Mouse (Mus musculus) forebrain, embryonic 16.5 days (tissue): ENCODE data around the gene P2ry10. TPM values are rescaled to one million over a fixed set of nuclear protein-coding genes. Genes with fewer than 3 reads are reported as not detected.
"Not testable (repeated sequence)": the region's sequence is repeated elsewhere in the genome, so short reads cannot be mapped to it uniquely, and the experiment has no call there.

Experiments used
- ATAC-seq: fragments of 200-750 bp; cut with Nextera tagmentation; 2 replicates; pipeline ENCODE4 v1.8.0; 2017; ENCODE audit warnings: mild to moderate bottlenecking, moderate library complexity
- H3K27ac ChIP-seq: fragments of 300-500 bp; sonication (generic); 2 replicates; pipeline ENCODE4 v1.5.1; 2014; ENCODE audit warnings: low read length, control low read depth
- H3K27me3 ChIP-seq: fragments of 300-500 bp; sonication (generic); replicated peaks from 2 replicates; pipeline ENCODE4 v1.6.1; 2014; ENCODE audit warnings: low read length; ENCODE audit not compliant: control insufficient read depth, insufficient read depth
- H3K36me3 ChIP-seq: fragments of 300-500 bp; sonication (generic); 2 replicates; pipeline ENCODE4 v1.6.1; 2014; ENCODE audit not compliant: control insufficient read depth, insufficient read depth
- H3K4me1 ChIP-seq: fragments of 300-500 bp; sonication (generic); replicated peaks from 2 replicates; pipeline ENCODE4 v1.6.1; 2014; ENCODE audit warnings: low read length; ENCODE audit not compliant: control insufficient read depth, insufficient read depth
- H3K4me2 ChIP-seq: fragments of 300-500 bp; sonication (generic); 2 replicates; pipeline ENCODE4 v1.6.1; 2014; ENCODE audit warnings: mild to moderate bottlenecking, low read length, control low read depth
- H3K4me3 ChIP-seq: fragments of 300-500 bp; sonication (generic); replicated peaks from 2 replicates; pipeline ENCODE4 v1.5.1; 2014; ENCODE audit warnings: mild to moderate bottlenecking, low read length, control low read depth
- H3K9ac ChIP-seq: fragments of 300-500 bp; sonication (generic); replicated peaks from 2 replicates; pipeline ENCODE4 v1.6.1; 2014; ENCODE audit warnings: low read depth, low read length, control low read depth
- H3K9me3 ChIP-seq: fragments of 300-500 bp; sonication (generic); 2 replicates; pipeline ENCODE4 v1.6.1; 2016; ENCODE audit warnings: low read length; ENCODE audit not compliant: control insufficient read depth
- WGBS: fragments of 180-500 bp; shearing (Covaris S2); extraction: QIAGEN DNeasy Blood & Tissue Kit; methylation state at CpG from one replicate; pipeline ENCODE4 v1.1.7; 2014; 5-methylcytosine and 5-hydroxymethylcytosine counted together
- polyA plus RNA-seq: library from polyadenylated mRNA; unstranded; fragments of >200 nt; fragmentation: Nextera tagmentation; extraction: Ambion mirVana; gene quantifications from 2 replicates; pipeline ENCODE4 v1.2.1, GENCODE M21; 2015

Gene P2ry10
- polyA plus RNA-seq: not detected in 2 replicates

DNA sequence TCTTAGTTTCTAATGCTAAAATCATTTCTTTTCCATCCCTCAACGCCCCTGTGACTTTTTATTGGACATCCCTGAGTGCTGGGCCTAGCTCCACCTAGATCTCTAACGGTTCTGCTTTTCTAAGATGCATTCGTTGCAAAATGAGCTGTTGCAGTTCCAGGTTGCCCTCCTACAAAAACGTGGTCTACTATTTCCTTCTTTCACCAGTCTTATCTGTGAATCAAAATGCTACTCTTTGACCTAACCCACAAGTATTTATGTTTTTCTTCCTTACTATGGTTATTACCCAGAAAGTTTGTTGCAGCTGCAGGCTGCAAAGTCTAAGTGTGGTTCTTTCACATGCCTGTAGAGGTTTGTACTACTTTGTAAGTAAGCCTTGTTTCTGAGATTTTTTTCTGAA is at the start of gene P2ry10:
Gene P2ry10 (plus strand): TSS at position 316 of the 400 bp plus-strand sequence.
- no peak for ATAC-seq
- no peak within 1 kb of the TSS for H3K4me3 ChIP-seq
- no peaks in the 10 kb centered on the region for H3K9me3 ChIP-seq
- no peaks in the 10 kb centered on the region for H3K4me1 ChIP-seq
- no peaks in the 10 kb centered on the region for H3K36me3 ChIP-seq
- H3K27ac ChIP-seq: no peak within 1 kb of the TSS
- H3K27me3 ChIP-seq: no peaks in the 10 kb centered on the region
- 68% methylated on average over 4 of the region's 4 CpGs for WGBS
- no peak within 1 kb of the TSS for H3K4me2 ChIP-seq
- H3K9ac ChIP-seq: no peak within 1 kb of the TSS

GRCm38 (mm10) chrX:107039146-107039545 is 49.1 kb upstream of the P2ry10 start:
- H3K27me3 ChIP-seq: no peaks in the 10 kb centered on the region
- no peak overlapping the region for H3K4me2 ChIP-seq
- no peak overlapping the region for H3K9ac ChIP-seq
- ATAC-seq: no peak
- H3K9me3 ChIP-seq: no peaks in the 10 kb centered on the region
- H3K27ac ChIP-seq: no peak overlapping the region
- no peaks in the 10 kb centered on the region for H3K36me3 ChIP-seq
- no peaks in the 10 kb centered on the region for H3K4me1 ChIP-seq
- H3K4me3 ChIP-seq: no peak overlapping the region

DNA sequence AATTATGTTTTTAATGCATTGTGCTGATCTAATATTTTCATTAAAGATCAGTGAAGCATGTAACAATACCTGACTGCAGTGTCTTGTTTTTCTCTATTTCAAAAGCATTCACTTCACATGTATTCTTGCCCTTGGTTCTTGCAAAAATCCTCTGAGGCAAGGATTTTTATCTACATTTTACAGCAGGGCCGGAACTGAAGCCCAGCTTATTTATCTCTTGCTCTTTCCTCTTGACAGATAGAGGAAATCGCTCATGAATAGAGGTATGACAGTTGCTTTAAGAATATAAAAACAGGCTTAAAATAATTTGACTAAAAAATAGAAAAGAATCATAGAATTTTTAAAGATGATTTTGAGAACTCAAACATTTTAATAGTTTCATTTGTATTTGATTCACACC is 48.7 kb upstream of the P2ry10 start:
- Histone ChIP-seq H3K9me3 (no peaks in the 10 kb centered on the region), H3K27me3 (no peaks in the 10 kb centered on the region), H3K27ac (no peak overlapping the region), H3K36me3 (no peaks in the 10 kb centered on the region), H3K4me1 (no peaks in the 10 kb centered on the region), H3K9ac (no peak overlapping the region), H3K4me3 (no peak overlapping the region), H3K4me2 (no peak overlapping the region)
- WGBS: 70% methylated on average over 2 of the region's 2 CpGs
- ATAC-seq: no peak

DNA sequence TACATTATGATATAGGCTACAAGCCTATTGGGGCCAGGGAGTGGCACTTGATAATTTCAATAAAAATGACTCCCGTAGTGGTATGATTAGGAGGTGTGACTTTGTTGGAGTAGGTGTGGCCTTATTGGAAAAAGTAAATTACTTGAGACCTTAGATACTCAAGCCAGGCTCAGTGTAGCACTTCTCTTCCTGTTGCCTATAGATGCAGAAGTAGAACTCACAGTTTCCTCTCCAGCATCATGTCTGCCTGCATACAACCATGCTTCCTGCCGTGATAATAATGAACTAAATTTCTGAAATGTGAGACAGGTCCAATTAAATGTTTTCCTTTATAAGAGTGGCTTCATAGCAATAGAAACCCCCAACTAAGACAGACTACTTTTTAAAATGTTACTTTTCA is 45.9 kb upstream of the P2ry10 start:
- WGBS: 90% methylated on average over 2 of the region's 2 CpGs
- H3K9me3 ChIP-seq: no peaks in the 10 kb centered on the region
- no peak overlapping the region for H3K27ac ChIP-seq
- H3K4me2 ChIP-seq: no peak overlapping the region
- H3K36me3 ChIP-seq: no peaks in the 10 kb centered on the region
- no peak overlapping the region for H3K9ac ChIP-seq
- H3K4me1 ChIP-seq: no peaks in the 10 kb centered on the region
- no peak overlapping the region for H3K4me3 ChIP-seq
- no peak for ATAC-seq
- no peaks in the 10 kb centered on the region for H3K27me3 ChIP-seq

GRCm38 (mm10) chrX:107083407-107083806 is 4.9 kb upstream of the P2ry10 start:
- not testable (repeated sequence) for H3K4me1 ChIP-seq, H3K36me3 ChIP-seq, H3K27ac ChIP-seq, H3K9ac ChIP-seq, H3K4me3 ChIP-seq, H3K4me2 ChIP-seq, H3K9me3 ChIP-seq, H3K27me3 ChIP-seq, ATAC-seq
- WGBS: 100% methylated on average over 2 of the region's 2 CpGs

GRCm38 (mm10) chrX:107084320-107084719 is 4.0 kb upstream of the P2ry10 start:
- Histone ChIP-seq H3K4me3 (no peak overlapping the region), H3K27ac (no peak overlapping the region), H3K9ac (no peak overlapping the region), H3K27me3 (no peaks in the 10 kb centered on the region), H3K4me1 (no peaks in the 10 kb centered on the region), H3K4me2 (no peak overlapping the region), H3K36me3 (no peaks in the 10 kb centered on the region), H3K9me3 (no peaks in the 10 kb centered on the region)
- ATAC-seq: no peak

- Histone ChIP-seq H3K36me3 (no peaks in the 10 kb centered on the region), H3K4me1 (no peaks in the 10 kb centered on the region), H3K4me3 (no peak overlapping the region), H3K4me2 (no peak overlapping the region), H3K27ac (no peak overlapping the region), H3K27me3 (no peaks in the 10 kb centered on the region), H3K9ac (no peak overlapping the region), H3K9me3 (no peaks in the 10 kb centered on the region)
- WGBS: 88% methylated on average over 5 of the region's 5 CpGs
- ATAC-seq: no peak
Measured at GRCm38 (mm10) chrX:107089131-107089530, 839 bp downstream of the P2ry10 start.

- 61% methylated on average over 1 of the region's 1 CpGs for WGBS
- H3K4me3 ChIP-seq: no peak overlapping the region
- H3K4me1 ChIP-seq: no peaks in the 10 kb centered on the region
- no peaks in the 10 kb centered on the region for H3K36me3 ChIP-seq
- H3K27me3 ChIP-seq: no peaks in the 10 kb centered on the region
- no peak for ATAC-seq
- no peaks in the 10 kb centered on the region for H3K9me3 ChIP-seq
- H3K4me2 ChIP-seq: no peak overlapping the region
- H3K27ac ChIP-seq: no peak overlapping the region
- no peak overlapping the region for H3K9ac ChIP-seq
Measured at GRCm38 (mm10) chrX:107089930-107090329, 1.6 kb downstream of the P2ry10 start.

DNA sequence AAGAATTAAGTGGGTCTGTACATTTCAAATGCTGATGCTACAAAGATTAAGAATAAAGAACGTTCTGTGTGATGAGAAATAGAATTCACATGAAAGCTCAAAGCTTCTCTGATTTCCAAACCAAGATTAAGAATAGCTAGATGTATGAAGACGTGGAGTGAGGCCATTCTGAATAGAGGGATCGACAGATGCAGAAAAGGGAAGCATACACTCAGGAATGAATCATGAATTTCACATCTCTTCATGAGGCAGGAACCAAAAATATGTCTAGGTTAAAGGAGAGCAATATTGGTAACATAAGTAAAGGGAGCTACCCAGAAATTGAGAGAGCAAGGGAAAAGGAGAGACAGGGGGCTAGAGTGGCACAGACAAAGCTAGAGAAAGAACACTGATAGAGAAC is 7.3 kb downstream of the P2ry10 start:
- H3K36me3 ChIP-seq: no peaks in the 10 kb centered on the region
- no peak overlapping the region for H3K4me3 ChIP-seq
- no peak overlapping the region for H3K4me2 ChIP-seq
- no peaks in the 10 kb centered on the region for H3K9me3 ChIP-seq
- H3K27ac ChIP-seq: no peak overlapping the region
- ATAC-seq: no peak
- no peaks in the 10 kb centered on the region for H3K4me1 ChIP-seq
- WGBS: 68% methylated on average over 3 of the region's 3 CpGs
- H3K27me3 ChIP-seq: no peaks in the 10 kb centered on the region
- H3K9ac ChIP-seq: no peak overlapping the region

DNA sequence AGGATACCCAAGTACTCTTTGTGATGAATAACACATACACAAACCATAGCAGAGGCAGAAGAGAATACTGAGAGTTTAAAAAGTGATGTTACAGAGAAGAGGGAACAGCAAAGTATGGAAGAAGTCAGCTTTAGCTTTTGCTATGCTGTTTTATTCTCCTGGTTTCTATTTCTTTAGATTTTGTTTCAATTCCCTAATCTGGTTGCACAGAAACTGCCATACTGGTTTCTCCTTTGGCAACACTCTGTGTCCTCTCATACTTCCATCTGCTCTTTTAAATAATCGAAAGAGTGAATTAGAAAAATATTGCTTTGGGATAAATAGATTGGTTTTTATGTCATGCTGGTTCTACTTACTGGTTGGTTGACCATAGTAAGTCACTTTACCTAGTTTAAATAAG is 28.0 kb downstream of the P2ry10 start:
- no peak overlapping the region for H3K27ac ChIP-seq
- H3K4me3 ChIP-seq: no peak overlapping the region
- ATAC-seq: no peak
- H3K27me3 ChIP-seq: no peaks in the 10 kb centered on the region
- no peak overlapping the region for H3K4me2 ChIP-seq
- no peaks in the 10 kb centered on the region for H3K4me1 ChIP-seq
- no peaks in the 10 kb centered on the region for H3K9me3 ChIP-seq
- 88% methylated on average over 1 of the region's 1 CpGs for WGBS
- H3K9ac ChIP-seq: no peak overlapping the region
- no peaks in the 10 kb centered on the region for H3K36me3 ChIP-seq
